Mouse (Mus musculus) forebrain, embryonic 14.5 days (tissue): Measurements from ENCODE around the gene Nt5c2. TPM values are rescaled to one million over a fixed set of nuclear protein-coding genes. Genes with fewer than 3 reads are reported as not detected.
A peak's percentile ranks its signal among the peaks of the same experiment; 100 is the strongest.

Experiments
- ATAC-seq: fragments of 200-750 bp; cut with Nextera tagmentation; 2 replicates; pipeline ENCODE4 v1.8.0; 2017; ENCODE audit warnings: mild to moderate bottlenecking, moderate library complexity
- DNase-seq: peaks from one replicate; pipeline ENCODE4 v3.0.0-alpha.2; 2015; ENCODE audit warnings: low spot score
- H3K27ac ChIP-seq: fragments of 300-500 bp; sonication (generic); 2 replicates; pipeline ENCODE4 v1.5.1; 2014; ENCODE audit warnings: low read depth, mild to moderate bottlenecking, control low read depth, low read length, moderate library complexity
- H3K27me3 ChIP-seq: fragments of 300-500 bp; sonication (generic); replicated peaks from 2 replicates; pipeline ENCODE4 v1.6.1; 2014; ENCODE audit warnings: low read length, control low read depth, mixed read lengths; ENCODE audit not compliant: control insufficient read depth, insufficient read depth
- H3K36me3 ChIP-seq: fragments of 300-500 bp; sonication (generic); 2 replicates; pipeline ENCODE4 v1.6.1; 2014; ENCODE audit warnings: low read length, control low read depth; ENCODE audit not compliant: control insufficient read depth, insufficient read depth
- H3K4me1 ChIP-seq: fragments of 300-500 bp; sonication (generic); 2 replicates; pipeline ENCODE4 v1.6.1; 2014; ENCODE audit warnings: antibody characterized with exemption, low read length, control low read depth; ENCODE audit not compliant: control insufficient read depth, insufficient read depth
- H3K4me2 ChIP-seq: fragments of 300-500 bp; sonication (generic); 2 replicates; pipeline ENCODE4 v1.6.1; 2014; ENCODE audit warnings: mild to moderate bottlenecking, control low read depth, low read length
- H3K4me3 ChIP-seq: fragments of 300-500 bp; sonication (generic); 2 replicates; pipeline ENCODE4 v1.5.1; 2014; ENCODE audit warnings: low read depth, low read length, control low read depth
- H3K9ac ChIP-seq: fragments of 300-500 bp; sonication (generic); 2 replicates; pipeline ENCODE4 v1.6.1; 2014; ENCODE audit warnings: mild to moderate bottlenecking, low read length, control low read depth, moderate library complexity
- H3K9me3 ChIP-seq: fragments of 300-500 bp; sonication (generic); replicated peaks from 2 replicates; pipeline ENCODE4 v1.6.1; 2016; ENCODE audit warnings: low read length, control low read depth, mixed read lengths; ENCODE audit not compliant: control insufficient read depth
- WGBS: fragments of 180-500 bp; shearing (Covaris S2); extraction: QIAGEN DNeasy Blood & Tissue Kit; methylation state at CpG from one replicate; pipeline ENCODE4 v1.1.7; 2014; 5-methylcytosine and 5-hydroxymethylcytosine counted together
- polyA plus RNA-seq: library from polyadenylated mRNA; unstranded; fragments of >200 nt; fragmentation: Nextera tagmentation; extraction: Ambion mirVana; gene quantifications from 2 replicates; pipeline ENCODE4 v1.2.1, GENCODE M21; 2014

Gene Nt5c2
- polyA plus RNA-seq, 1 experiment from 2014 or later = 84.2 TPM

DNA sequence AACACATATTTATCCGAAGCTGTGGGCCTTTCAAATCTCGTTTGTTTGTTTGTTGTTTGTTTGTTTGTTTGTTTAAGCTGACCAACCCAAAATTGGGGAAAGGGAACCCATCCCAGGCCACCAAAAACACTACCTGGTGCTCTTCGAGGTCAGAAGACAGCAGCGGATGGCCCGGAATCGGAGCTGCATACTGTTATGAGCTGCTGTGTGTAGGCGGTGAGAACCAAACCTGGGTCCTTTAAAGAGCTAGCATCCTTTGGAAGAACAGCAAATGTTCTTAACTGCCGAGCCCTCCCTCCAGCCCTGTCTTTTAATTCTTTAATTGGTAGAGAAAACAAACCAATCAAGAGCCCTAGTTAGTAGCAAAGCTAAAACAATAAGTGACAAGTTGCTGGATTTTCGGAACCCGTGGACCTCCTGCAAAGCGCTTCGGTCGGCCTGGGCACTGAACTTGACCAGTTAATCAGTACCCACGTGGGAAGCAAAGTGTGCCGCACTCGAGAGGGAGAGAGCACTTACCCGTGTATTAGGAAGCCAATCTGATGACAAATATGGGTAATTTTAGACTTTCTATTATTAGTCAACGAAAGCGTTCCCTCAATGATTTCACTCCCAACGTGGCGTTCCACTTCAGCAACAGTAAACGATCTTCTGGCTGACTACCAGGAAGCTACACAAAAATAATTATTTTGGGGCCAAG, 45.5 kb downstream of the Nt5c2 start:
- Histone ChIP-seq H3K27me3 (no peaks in the 10 kb centered on the region), H3K4me2 (no peak overlapping the region), H3K9ac (no peak overlapping the region), H3K36me3 (no peaks in the 10 kb centered on the region), H3K9me3 (no peaks in the 10 kb centered on the region), H3K4me3 (no peak overlapping the region), H3K27ac (no peak overlapping the region), H3K4me1 (peaks cover 15% of the 10 kb centered on the region)
- 63% methylated on average over 22 of the region's 22 CpGs for WGBS
- ATAC-seq = no peak
- no peak for DNase-seq

DNA sequence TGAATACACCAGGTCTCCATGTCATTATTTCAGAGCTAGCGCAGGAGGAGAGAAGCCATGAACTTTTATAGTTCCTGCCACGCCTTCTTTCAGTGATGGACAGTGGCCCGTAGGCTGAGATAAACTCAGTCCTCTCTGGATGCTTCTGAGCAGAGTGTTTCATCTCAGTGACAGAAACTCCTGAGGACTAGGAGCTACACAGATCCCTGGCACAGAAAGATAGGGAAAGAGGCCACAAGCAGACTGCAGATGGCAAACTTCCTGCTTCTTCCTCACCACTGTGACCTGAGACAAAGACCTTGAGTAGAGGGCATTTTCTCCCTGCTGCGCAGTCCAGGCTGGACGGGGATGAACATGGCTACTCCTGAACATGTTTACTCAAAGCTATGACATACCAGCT, 46.1 kb downstream of the Nt5c2 start:
- WGBS = 94% methylated on average over 5 of the region's 5 CpGs
- DNase-seq (no peak), ATAC-seq (no peak)
- Histone ChIP-seq H3K4me2 (no peak overlapping the region), H3K4me3 (no peak overlapping the region), H3K4me1 (peaks cover 15% of the 10 kb centered on the region), H3K9ac (no peak overlapping the region), H3K9me3 (no peaks in the 10 kb centered on the region), H3K27me3 (no peaks in the 10 kb centered on the region), H3K36me3 (no peaks in the 10 kb centered on the region), H3K27ac (no peak overlapping the region)

DNA sequence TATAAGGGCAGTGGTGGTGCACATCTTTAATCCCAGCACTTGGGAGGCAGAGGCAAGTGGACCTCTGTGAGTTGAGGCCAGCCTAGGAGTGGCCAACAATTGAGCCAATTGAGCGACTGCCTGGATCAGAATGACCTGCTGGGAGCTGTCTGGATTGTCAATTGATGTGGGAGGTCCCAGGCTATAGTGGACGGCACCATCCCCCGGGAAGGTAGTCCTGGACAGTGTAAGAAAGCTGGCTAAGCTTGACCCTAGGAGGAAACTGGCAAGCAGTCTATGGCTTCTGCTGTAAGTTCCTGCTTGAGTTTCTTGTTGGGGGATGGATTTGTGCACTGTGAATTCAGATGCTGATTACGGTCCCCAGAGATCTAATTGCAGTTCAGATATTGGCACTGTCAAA, 47.1 kb downstream of the Nt5c2 start:
- 31% methylated on average over 4 of the region's 4 CpGs for WGBS

DNA sequence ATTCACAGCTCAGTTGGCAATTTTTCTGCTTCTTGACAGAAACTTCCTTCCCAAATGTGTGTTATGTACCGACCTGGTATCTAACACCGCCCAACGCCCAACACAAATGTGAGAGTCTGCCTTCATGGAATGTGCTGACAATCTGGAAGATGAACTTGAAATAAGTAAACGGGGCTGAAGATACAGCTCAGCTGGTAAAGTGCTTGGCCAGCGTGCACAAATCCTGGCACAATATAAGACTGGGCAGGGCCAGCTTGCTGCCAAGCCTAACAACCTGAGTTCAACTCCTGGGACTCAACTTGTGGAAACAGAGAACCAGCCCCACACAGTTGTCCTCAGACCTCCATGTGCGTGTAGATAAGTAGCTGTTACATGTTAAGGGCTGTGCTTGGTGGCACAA, 48.6 kb downstream of the Nt5c2 start:
- no peak overlapping the region for H3K4me3 ChIP-seq
- peaks cover 6% of the 10 kb centered on the region for H3K4me1 ChIP-seq
- no peak overlapping the region for H3K4me2 ChIP-seq
- H3K36me3 ChIP-seq = no peaks in the 10 kb centered on the region
- H3K9ac ChIP-seq = no peak overlapping the region
- ATAC-seq (no peak), DNase-seq (no peak)
- H3K27ac ChIP-seq = no peak overlapping the region
- WGBS = 95% methylated on average over 6 of the region's 6 CpGs
- H3K27me3 ChIP-seq = no peaks in the 10 kb centered on the region
- H3K9me3 ChIP-seq = no peaks in the 10 kb centered on the region

More for the DNA sequence above, 47.1 kb downstream of the Nt5c2 start:
- Histone ChIP-seq H3K27me3 (no peaks in the 10 kb centered on the region), H3K36me3 (no peaks in the 10 kb centered on the region), H3K4me2 (no peak overlapping the region), H3K4me3 (no peak overlapping the region), H3K27ac (no peak overlapping the region), H3K9me3 (no peaks in the 10 kb centered on the region), H3K9ac (no peak overlapping the region), H3K4me1 (peaks cover 15% of the 10 kb centered on the region)
- ATAC-seq = no peak
- no peak for DNase-seq

DNA sequence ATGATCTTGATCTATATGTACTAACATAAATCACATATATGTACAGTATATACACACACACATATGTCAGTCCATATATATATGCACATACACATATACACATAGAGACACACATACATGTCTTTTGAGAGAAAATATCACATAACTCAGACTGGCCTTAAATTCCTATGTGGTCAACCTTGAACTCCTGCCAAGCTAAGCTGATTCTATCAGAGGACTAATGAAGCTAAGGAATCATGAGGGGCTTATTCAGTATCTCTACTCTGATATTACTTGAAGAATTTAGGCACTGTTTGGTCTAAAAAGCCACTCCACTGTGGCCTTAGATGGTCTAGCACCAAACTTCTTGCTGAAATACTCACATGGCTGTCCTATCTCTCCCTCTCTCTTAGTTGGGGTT, 49.5 kb downstream of the Nt5c2 start:
- Histone ChIP-seq H3K4me3 (no peak overlapping the region), H3K4me2 (no peak overlapping the region), H3K9ac (no peak overlapping the region), H3K27ac (no peak overlapping the region), H3K4me1 (peaks cover 4% of the 10 kb centered on the region), H3K36me3 (no peaks in the 10 kb centered on the region), H3K9me3 (no peaks in the 10 kb centered on the region), H3K27me3 (no peaks in the 10 kb centered on the region)
- DNase-seq (no peak), ATAC-seq (no peak)

DNA sequence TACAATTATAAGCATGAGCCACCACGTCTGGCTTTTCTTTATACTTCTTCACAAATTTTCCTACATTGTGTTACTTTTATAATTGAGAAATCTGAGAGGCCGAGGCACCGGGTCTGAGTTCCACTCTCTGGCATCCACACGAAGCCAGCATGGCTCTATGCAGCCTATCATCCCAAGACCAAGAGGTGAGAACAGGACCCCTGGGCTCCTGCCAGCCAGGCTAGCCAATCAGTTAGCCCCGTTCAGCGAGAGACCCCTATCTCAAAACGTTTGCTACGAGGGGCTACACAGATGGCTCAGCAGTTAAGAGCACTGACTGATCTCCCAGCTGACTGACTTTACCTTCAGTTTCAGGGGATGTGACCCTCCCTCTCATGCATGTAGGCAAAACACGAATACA, 50.6 kb downstream of the Nt5c2 start:
- Histone ChIP-seq H3K4me1 (peaks cover 14% of the 10 kb centered on the region), H3K27me3 (no peaks in the 10 kb centered on the region), H3K27ac (no peak overlapping the region), H3K4me3 (no peak overlapping the region), H3K4me2 (no peak overlapping the region), H3K36me3 (no peaks in the 10 kb centered on the region), H3K9me3 (no peaks in the 10 kb centered on the region), H3K9ac (no peak overlapping the region)
- ATAC-seq = no peak
- DNase-seq = no peak
- 65% methylated on average over 9 of the region's 9 CpGs for WGBS

DNA sequence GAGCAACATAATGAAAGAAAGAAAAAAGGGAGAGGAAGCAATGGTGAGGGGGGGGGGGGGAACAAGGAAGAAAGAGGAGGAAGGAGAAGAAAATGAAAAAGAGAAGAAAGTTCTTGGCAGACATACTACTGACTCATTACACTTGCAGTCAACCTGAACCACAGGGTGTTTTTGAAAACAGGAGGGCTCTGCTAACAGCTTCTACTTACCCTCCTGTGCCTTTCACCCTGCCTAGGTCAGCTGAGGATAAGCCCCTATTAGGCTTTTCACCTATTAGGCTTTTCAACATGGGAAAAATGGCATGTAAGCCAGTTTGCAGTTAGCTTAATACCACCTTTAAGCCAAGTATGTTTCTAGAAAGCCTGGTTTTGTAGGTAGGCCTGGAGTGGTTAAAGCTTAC, 51.5 kb downstream of the Nt5c2 start:
- Histone ChIP-seq H3K9ac (no peak overlapping the region), H3K9me3 (no peaks in the 10 kb centered on the region), H3K4me3 (no peak overlapping the region), H3K4me1 (peaks cover 18% of the 10 kb centered on the region), H3K27me3 (no peaks in the 10 kb centered on the region), H3K27ac (no peak overlapping the region), H3K4me2 (no peak overlapping the region), H3K36me3 (no peaks in the 10 kb centered on the region)
- DNase-seq (no peak), ATAC-seq (no peak)

DNA sequence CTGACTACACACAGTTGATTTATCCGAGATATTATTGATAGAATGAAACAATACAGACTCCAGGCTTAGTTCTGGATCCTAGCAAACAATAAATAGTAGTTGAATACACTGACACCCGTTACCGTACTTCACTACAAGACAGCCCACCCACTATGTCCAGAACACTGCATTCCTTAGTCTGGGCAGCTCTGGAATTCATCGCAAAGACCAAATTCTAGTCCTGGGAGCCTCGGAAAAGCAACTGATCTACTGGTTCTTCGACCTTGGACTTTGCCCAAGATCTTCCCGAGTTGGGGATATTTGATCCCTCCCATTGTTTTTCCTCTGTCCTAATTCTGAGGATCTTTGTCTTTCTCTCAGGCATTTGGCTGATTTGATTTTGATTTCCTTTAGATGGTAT, 52.1 kb downstream of the Nt5c2 start:
- peak overlapping the region; percentile 62 for H3K4me2 ChIP-seq
- no peak for ATAC-seq
- H3K27me3 ChIP-seq = no peaks in the 10 kb centered on the region
- H3K4me3 ChIP-seq = peak overlapping the region; percentile 70
- peaks cover 18% of the 10 kb centered on the region for H3K4me1 ChIP-seq
- H3K36me3 ChIP-seq = no peaks in the 10 kb centered on the region
- H3K27ac ChIP-seq = no peak overlapping the region
- H3K9me3 ChIP-seq = no peaks in the 10 kb centered on the region
- no peak for DNase-seq
- 23% methylated on average over 7 of the region's 7 CpGs for WGBS
- no peak overlapping the region; the same call in 1 of the 2 replicates for H3K9ac ChIP-seq

DNA sequence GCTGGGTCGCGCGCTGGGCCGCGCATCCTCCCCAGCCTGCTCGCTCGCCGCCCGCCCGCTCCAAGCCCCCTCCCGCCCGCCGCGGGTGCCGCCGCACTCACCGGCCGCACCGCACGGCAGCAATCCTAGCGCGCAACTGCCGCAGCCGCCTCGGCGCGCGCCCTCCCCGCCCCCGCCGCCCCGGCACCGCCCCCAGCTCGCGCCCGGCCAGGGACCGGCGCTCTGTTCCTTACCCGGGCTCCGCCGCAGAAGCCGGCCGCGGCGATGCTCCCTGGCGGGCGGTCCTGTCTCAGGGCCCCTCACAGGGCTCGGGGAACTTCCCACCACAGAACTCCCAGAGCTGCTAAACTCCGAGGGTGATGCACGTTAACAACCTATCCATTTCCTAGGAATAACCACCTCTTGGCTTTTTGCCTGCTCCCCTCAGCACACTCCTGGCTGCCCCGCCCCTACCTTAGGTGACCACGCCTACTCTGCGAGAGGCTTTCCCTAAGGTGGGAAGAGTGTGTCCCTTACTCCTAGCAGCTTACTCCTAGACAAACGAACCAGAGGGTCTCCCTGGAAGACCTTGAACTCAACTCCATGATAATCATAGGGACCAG, 52.7 kb downstream of the Nt5c2 start:
- no peaks in the 10 kb centered on the region for H3K36me3 ChIP-seq
- DNase-seq (peak; percentile 81), ATAC-seq (peak; percentile 90)
- under 1% methylated on average over 40 of the region's 54 CpGs for whole genome bisulfite sequencing
- H3K9me3 ChIP-seq = no peaks in the 10 kb centered on the region
- H3K4me1 ChIP-seq = peaks cover 18% of the 10 kb centered on the region
- H3K4me3 ChIP-seq = peak overlapping the region; percentile 70
- H3K27me3 ChIP-seq = no peaks in the 10 kb centered on the region
- peak overlapping the region; percentile 98 for H3K27ac ChIP-seq
- H3K9ac ChIP-seq = peak overlapping the region; percentile 88
- H3K4me2 ChIP-seq = peak overlapping the region; percentile 62
